Mouse (Mus musculus) brain, embryonic 14.5 days (tissue): Measurements from ENCODE around the gene Slc30a9.

Experiments used
- CTCF ChIP-seq: fragments of 200-500 bp; IDR thresholded peaks from 2 replicates; pipeline ENCODE4 v1.5.1; 2012; ENCODE audit warnings: inconsistent platforms, mild to moderate bottlenecking, moderate library complexity, borderline replicate concordance; ENCODE audit not compliant: insufficient read depth, insufficient read length; ENCODE audit errors: extremely low read depth
- POLR2A ChIP-seq: fragments of 200-500 bp; IDR thresholded peaks from 2 replicates; pipeline ENCODE4 v1.6.1; 2012; ENCODE audit warnings: mild to moderate bottlenecking, inconsistent platforms, borderline replicate concordance; ENCODE audit not compliant: poor library complexity, insufficient read depth, insufficient read length, severe bottlenecking; ENCODE audit errors: extremely low read depth

GRCm38 (mm10) chr5:67279407-67279806 lies 27.3 kb upstream of the Slc30a9 start:
- no peak for TF ChIP-seq CTCF
- TF ChIP-seq POLR2A, result no peak
